Mouse (Mus musculus): ENCODE results near the gene Sars. TPM values are rescaled to one million over a fixed set of nuclear protein-coding genes. Genes with fewer than 3 reads are reported as not detected.

The Sars gene
- polyA plus RNA-seq, 3 experiments from 2014 or later = 156 to 182 (median 163) TPM

DNA sequence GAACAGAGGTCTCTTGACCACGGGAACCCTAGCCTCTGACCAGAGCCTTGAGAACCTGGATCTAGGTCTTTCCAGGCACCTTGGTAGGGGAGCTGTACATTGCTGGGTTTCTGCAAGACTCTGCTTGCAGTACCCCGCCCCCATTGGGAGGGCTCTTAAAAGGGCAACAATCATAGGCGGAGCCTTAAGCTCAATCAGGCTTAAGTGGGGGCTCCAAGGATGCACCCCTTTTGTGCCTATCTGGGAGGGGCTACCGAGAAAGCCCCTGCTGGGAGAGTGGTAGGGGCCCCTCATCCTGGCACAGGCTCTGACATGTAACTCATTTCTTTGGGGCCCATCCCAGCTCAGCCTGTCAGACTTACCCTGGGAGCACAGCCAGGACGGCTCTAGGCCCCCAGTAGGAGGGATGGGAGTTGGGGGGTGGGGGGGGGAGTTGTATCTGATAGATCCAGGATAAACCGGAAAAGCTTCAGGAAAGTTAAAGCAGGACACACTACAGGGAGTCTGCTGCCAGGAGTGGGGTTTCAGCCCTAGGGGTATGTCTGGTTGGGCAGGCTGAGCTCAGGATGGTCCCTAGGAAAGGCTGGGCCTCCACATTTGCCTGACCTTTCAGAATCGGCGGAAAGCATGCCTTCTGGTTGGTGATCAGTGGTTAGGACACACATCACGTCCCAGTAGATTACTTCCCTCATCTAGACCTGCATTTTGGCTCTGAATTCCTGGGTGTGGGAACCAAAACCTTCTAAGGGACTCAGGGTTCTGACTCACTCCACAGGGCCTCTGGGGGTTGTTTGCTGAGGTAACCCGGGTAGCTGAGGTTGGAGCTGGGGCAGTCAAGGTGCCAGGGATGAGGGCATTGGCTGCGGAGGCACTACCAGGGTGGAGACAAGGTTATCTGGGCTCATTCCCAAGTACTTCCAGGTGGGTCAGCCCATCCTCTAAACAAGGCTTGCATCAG is 20.9 kb downstream of the Sars start:
- peak; percentile 71 for ATAC-seq

DNA sequence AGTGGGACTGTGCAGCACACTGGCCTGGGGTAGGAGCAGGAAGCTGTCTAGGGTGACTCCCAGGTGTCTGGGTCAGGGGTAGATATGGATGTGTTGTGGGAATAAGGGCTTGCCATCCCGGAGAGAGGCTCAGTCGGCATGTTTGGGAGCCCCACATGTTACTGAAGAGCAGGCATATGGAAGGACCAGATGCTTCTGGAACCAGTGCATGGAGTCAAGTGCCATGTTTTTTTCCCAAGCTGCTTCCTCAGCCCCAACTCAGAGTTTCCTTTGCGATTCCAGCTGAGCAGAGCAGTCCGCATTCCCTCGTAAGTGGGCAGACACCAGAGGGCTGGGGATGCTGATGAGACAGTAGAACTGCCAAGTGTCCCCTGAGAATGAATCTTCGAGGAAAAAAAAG is 22.0 kb downstream of the Sars start:
- ATAC-seq = no peak

DNA sequence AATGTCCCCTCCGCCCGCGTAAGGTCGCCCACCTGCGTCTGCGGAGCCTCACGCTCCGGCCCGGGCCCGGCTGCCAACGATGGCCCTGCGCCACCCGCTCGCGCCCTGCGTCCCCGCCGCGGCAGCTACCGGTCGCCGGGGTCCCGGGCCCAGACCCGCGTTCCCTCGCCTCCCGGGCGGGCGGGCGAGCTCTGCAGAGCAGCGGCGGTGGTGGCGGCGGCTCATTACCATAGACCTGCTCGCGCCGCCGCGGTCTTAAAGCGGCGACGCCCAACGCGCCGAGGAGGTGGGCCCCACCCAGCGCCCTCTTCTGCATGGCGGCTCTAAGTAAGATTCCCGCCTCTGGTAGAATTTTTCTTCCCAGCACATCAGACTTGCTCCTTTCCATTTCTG is 29.2 kb downstream of the Sars start:
- ATAC-seq = peak; percentile 92

DNA sequence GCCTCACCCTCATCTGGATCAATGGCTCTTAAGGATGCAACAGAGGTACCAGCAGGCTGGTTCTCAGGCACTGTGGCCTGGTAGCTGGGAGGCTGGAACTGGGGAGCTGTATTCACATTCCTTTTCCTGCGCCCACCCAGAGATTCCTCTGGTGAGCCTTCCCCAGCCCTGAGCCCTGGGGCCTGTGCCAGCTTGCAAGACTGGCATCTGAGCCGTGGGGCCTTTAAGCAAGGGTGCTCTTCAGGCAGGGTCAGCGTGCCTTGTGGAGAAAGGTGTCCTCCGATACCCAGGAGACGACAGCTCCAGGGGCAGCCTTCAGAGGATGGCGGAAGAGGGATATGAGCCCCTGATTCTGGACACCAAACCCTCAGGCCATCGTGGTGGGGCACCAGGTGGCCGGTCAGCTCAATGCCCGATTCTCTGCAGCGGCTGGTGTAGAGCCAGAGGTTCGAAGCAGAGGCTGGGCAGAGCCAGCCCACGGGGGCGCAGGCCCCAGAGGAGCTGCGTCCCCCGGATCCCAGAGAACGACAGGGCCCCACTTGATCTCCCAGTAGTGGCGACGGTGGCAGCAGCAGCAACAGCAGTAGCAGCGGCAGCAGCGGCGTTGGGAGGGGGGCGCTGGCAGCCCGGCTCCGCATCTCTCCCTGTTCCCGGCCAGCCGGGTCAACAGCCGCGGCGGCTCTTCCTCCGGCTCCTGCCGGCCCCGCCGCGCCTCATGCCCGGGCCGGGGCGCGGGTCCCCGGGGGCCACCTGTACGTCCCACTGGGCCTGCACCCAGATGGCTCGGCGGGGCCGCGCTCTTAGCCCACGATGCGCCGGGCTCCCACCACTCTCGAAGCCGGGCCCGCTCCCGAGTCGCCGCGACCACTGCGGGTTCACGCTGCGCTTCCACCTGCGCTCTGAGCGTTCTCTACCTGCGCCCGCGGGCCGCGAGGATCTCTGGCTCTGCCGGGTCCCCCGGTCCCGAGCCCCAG is 29.9 kb downstream of the Sars start, which contains the start of gene Celsr2:
TSS of gene Celsr2 (minus strand) at position 696 of the 974 bp plus-strand sequence.
- peak; percentile 33 for ATAC-seq

DNA sequence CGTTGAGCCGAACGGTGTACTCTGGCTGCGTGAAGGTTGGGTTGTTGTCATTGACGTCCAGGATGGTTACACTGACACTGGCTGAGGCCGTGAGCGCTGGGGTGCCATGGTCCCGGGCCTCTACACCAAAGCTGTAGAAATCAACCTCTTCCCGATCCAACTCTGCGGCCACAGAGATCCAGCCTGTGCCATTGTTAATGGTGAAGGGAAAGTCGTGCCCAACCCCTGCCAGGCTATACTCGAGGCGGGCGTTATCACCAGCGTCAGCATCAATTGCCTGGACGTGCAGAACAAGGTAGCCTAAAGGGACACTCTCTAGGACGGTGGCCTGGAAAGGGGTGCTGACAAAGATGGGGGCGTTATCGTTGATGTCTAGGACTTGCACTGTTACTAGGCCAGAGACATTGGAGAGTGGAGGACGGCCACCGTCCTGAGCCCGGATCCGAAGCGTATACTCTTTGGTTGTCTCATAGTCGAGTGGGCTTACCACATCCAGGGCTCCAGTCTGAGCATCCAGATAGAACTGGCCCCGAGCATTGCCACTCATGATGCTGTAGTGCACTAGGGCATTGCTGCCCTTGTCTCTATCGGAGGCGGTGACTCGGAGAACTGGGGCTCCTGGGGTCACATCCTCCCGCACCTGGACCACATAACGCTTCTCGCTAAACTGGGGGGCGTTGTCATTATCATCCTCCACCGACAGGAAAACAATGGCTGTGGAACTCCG is 31.2 kb downstream of the Sars start:
- ATAC-seq = no peak

DNA sequence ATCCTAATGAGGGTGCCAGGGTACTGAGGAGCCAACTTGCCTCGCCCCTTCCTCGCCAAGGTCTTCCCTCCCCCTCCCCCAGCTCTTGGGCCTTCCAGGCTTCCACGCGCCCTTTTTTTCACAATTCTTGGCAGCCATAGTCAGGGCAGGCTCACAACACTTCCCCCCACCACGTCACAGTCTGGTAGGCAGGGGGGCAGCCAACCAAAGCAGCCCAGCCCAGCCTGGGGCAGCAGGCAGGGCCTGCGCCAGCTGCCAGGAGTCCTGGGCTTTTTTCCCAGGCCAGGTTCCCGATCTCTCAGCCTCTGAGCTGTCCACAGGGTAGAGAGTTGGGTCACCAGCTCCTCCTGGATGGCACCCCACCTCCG is 33.3 kb downstream of the Sars start:
- ATAC-seq = no peak

DNA sequence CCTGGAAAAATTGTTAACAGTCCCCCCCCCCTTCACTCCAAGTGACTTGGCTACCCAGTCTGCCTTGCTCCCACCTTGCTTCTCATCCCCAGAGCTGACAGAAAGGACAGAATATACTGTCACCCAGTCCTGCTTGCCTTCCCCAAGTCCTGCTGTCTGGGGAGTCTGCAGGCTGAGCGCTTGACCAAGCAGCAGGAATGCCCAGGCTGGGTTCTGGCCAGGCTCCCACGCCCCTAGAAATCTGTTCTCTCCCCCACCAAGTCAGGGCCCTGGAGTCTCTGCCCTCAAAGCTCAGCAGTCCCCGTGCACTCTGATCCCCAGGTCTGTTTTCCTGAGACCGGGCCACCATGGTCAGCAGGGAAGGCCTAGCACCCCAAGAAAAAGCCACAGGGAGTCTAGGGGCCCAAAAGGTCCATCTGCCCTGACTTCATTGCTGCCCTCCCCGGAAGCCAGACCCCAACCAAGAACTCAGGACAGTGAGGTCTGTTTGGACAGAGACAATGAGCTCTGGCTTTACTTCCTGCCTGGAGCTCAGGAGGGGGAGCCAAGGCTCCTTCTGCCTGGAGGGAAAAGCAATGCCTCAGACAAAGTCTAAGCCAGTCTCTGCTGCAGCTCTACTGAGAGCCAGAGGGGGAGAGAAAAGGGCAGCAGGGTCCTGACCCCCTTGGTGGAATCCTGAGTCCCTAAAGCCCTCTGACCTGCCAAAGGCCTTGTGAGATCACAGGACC is 33.8 kb downstream of the Sars start:
- ATAC-seq = no peak

DNA sequence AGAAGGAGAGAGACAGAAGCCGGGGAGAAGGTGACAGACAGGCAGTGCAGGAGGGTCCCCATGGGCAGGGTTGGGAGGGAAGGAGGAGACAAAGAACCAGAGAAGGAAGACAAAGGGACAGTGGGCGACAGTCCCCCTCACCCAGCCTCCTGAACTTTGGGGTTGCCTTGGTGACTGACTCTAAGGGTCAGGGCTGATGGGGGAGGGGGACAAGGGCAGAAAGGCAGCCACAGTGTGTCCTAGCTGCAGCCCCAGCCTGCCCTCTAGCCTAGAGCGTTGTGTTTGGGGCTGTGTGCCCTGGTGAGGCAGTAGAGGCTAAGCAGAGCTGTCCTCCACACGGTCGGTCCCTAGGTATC is 34.7 kb downstream of the Sars start:
- ATAC-seq = no peak

DNA sequence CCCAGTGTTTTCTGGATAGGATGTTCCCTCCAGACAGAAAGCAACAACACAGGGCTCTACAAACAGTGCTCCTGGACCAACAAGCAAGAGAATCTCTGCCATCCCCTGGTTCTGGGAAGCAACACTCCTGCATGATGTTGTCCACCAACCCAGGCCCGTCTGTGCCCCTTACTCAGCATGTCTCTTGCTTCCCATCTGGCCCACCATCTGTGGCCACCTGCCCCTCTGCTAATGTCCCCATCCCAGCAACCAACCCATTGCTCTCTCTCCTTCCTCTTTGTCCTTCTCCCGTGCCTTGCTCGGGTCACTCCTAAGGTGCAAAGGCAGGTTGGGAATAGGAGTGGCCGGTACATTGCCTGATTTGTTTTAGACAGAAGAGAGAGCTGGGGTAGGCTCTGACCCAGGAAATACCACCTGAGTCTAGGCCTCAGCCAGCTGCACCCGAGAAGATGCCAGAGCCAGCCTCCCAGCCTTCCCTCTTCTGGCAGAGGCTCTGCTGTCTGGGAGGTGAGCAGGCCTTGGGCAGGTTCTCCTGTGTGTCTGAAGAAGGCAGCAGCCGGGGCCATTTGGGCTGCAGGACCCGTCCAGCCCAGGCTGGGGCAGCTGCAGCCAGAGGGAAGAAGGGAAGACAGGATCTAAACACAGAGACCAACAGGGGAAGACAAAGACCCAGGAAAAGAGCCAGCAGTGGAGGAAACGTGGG is 35.2 kb downstream of the Sars start:
- no peak for ATAC-seq

DNA sequence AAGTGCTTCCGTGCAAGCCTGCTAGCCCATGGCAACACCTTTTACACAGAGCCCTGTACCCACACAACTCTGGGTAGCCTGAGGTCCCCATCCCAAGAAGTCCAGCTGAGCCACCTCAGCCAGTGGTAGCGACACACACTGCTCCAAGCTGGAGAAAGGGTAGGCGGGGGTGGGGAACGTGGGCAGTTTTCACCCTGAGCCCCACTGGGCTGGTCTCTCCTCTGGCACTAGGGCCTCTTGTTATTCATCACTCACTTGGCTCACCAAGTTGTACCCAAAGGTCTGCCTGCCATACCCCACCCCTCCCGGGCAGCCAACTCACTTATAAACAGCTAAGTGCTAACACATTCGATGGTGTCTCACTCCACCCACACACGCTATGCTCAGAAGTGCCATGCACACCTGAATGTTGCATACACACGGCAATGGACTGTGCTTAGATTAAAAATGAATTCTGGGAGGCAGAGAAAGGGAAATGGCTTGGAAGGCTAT is 36.4 kb downstream of the Sars start:
- ATAC-seq = no peak

DNA sequence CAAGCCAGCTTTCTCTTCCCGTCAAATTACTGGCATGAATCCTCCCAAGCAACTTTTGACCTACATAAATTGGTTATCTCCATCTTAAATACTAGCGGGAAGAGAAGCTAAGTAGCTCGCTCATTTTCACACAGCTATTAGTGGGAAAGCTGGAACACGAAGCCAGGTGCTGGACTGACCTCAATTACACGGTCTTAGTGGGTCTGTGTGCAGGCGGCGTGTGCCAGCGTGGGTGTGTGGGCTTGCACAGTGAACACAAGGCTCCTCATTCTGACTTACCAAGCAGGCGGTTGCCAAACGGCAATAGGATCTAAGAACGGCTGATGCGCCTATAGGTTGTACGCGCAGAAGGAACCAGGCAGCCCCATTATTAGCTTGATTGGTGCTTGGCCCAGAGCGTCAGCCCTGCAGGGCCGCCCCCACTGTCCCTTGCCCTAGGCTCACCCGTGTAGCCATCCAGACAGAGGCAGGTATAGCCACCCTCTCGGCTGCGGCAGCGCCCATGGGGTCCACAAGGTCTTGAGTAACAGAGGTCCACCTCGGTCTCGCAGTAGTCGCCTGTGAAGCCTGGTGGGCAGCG is 38.6 kb downstream of the Sars start:
- no peak for ATAC-seq

DNA sequence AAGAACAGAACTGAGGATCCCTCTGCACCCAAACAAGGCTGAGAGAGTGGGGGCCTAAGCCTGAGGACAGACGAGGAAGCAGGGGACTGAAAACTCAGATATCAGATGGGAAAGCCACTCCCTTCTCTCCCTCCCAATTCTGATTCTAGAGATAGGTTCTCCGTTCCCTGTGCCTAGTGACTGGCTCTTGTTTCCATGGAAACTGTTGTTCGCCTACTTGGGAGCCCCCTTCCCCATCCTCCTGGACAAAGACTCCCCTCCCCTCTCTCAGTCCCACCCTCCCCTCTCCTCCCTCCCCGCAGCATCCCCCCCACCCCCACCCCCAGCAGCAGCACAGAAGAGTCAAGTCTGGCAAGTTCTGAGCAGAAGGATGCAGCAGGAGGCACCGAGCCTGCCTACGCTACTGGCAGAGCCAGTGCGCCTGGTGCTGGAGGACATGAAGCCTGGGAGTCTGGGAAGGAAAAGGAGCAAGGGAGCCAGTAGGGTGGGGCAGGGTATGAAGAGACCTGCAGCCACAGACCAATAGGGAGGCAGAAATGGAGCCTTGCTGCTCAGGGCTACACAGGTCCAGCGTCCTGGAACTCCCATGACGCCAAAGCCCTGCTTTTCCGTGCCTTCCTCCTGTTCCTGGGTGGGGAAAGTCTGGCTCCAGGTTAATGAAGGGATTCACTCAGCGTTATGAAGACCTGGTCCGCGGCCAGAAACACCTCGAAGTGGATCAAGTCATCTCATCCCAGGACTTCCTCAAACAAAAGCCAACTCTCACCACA is 39.3 kb downstream of the Sars start:
- ATAC-seq = no peak

DNA sequence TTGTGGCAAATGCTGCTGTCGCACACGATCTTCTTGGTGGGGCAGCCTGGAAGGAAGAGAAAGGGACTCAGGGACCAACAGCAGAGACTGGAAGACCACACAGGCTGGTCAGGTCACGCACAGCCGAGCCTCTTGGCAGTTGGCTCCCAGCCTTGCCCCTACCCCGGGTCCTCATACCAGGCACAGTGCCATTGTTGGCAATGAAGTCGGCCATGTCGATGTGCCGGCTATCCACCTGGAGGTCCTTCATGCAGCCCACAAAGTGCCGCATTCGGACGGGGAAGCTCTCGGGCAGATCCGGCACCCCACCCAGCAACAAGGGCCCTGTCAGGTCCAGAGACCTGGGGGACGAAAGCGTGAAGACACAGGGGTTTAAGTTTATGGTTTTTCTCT is 42.5 kb downstream of the Sars start:
- ATAC-seq = no peak

DNA sequence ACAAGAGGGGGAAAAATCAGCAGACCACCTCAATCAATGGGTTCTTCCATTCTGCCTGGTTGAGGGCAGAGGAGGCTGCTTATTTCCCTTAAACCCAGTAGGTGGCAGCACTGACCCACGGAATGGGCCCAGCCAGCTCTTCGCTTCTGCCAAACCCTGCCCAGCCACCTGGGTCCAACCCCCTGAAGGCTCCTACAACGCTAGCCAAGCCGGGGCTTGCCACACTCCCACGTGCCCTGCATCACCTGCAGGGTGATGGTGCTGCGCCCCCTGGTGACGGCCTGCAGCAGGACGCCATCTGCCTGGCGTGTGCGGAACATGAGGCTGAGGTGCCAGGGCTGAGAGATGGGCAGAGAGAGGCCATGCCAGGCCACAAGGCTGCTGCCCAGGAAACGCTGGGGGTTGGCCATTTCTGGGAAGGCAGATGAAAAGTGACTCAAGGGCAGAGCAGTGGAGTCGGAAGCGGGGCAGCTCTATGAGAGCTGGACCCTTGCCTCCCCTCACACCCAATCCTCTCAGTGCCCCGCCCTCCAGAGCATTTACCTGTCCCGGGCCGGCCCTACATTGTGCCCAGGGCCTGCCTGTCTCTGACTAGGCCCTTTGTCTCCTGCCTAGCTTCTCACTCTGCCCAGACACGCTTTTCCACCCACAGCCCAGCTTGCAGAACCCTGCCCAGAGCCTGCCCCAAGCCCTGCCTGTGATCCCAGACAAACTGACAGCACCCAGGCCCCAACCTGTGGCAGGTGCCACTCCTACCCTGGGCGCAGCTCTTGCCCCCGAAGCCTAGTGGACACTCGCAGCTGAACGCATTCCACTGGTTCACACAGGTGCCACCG is 43.1 kb downstream of the Sars start:
- ATAC-seq = peak; percentile 100

DNA sequence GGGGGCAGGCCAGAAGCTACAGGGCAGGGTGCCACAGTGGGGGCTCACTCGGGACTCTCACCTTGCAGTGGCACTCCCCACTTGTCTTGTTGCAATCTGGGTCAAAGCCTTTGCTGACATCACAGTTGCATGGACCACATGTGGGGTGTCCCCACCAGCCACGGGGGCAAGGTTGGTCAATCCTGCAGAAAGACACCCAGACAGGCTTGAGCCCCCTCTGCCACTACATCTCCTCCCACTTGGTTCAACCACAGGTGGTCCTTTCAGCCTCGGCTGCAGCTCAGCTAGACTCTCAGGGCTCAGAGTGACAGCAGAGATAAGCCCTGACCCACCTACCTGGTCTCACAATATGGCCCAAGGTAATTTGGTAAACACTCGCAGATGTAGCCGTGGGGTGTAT is 44.6 kb downstream of the Sars start:
- no peak for ATAC-seq

DNA sequence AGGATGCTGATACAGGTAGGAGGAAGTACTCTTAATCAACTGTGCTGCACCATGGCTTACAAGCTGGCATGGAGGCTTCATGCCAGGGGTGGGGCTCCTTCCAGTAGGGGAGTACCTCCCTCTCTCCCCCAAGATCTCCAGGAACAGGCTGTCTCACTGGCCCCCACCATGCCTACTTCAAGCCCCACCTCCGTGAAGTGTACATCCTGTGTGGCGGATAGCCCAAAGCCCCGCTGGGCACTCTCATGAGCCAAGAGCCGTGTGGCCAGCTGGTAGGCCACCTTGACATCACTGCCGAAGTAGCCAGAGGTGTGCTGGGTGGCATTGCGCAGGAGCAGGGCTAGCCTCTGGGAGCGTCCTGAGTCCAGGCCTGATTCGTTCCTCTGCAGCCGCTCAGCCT is 46.7 kb downstream of the Sars start:
- ATAC-seq = no peak

DNA sequence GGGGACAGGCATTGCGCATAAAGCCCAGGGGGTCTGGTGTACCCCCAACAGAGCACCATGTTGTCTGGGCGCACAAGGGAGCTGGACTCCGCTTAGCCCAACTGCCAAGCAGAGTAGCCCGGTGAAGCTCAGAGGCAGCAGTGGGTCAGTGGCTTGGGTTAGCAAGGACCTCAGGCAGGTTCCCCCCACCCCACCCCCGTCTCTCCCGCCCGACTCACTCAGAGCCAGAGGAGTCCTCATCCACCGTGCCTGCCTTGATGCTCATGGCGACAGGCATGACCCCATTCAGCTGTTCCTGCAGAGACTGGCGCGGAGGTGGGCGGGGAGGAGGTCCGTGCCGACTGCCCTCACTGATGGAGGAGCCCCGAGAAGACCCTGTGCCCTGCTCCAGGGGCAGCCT is 52.2 kb downstream of the Sars start:
- no peak for ATAC-seq

DNA sequence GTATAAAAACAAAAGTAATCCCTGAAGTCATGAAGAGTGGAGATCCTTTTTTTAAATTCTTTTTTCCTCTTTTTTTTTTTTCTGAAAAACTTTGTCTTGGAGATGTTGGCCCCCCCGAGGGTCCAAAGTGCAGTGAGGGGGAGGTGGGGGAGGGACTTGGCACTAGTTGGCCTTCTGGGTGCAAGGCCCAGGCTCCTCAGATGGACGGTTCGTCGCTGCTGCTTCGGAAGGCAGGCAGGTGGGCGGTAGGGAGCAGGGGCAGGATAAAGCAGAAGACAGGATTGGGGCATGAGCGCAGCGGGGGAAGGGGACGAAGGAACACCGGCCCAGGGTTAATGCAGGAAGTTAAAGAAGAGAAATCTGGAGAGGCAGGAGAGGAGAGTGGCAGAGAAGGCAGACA is 52.7 kb downstream of the Sars start:
- ATAC-seq = no peak

DNA sequence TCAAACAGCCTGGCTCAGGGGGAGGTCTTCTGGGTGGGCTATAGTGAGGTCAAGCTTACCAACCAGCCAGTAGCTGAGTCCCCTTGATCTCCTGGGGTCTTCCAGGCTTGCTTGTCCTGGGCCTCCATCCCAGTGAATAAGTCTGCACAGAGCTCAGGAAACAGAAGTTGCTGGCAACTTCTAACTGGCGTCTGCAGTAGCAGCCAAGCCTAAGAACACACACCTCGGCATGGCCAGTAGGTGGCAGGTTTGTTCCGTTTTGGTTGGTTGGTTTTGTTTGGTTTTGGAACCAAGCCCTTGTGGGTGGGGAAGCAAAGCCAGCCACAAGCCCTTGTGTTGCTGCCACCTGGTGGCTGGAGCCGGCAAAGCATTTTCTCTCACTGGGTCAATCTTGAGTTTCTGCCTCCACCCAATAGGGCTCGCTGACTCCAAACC is 55.9 kb downstream of the Sars start:
- peak; percentile 99 for ATAC-seq
